Mouse (Mus musculus): ENCODE measurements at regions not wholly inside any gene's neighbourhood (a gene's known extent, or its start where the extent isn't known, plus 50 kb on each side); places are given as distances from the start of the nearest gene placed in this dataset.
A peak's percentile ranks its signal among the peaks of the same experiment; 100 is the strongest.

- Histone ChIP-seq H3ac (ENCODE audit: control insufficient read depth, insufficient read length, low read depth) (no peak overlapping the region), H3K27me3 (ENCODE audit: control insufficient read depth, insufficient read depth, insufficient read length) (no peaks in the 10 kb centered on the region), H3K4me3 (ENCODE audit: insufficient read depth, poor library complexity, severe bottlenecking) (no peak overlapping the region), H3K79me3 (ENCODE audit: low read depth) (no peaks in the 10 kb centered on the region), H3K36me3 (ENCODE audit: control insufficient read depth, insufficient read depth) (no peaks in the 10 kb centered on the region), H3K79me2 (ENCODE audit: control insufficient read depth, insufficient read depth) (no peaks in the 10 kb centered on the region)
- TF ChIP-seq MYOD1 (IDR thresholded peaks at IDR 0.05; ENCODE audit: control insufficient read depth, insufficient read length, low read depth) (no peak), CTCF (IDR thresholded peaks at IDR 0.05; ENCODE audit: control insufficient read depth, insufficient read depth, insufficient read length) (no peak), MAX (IDR thresholded peaks at IDR 0.05) (no peak), CEBPB (IDR thresholded peaks at IDR 0.05; ENCODE audit: low read depth) (no peak), MYOG (IDR thresholded peaks at IDR 0.05; ENCODE audit: control insufficient read depth, extremely low read depth, insufficient read length) (no peak), FOSL1 (IDR thresholded peaks at IDR 0.05; ENCODE audit: insufficient read depth, low read length, poor library complexity, severe bottlenecking) (no peak), USF1 (IDR thresholded peaks at IDR 0.05; ENCODE audit: low read depth) (peak; percentile 22)
Measured at GRCm38 (mm10) chr10:117940441-117941265, 94.8 kb upstream of the Rap1b start.

GRCm38 (mm10) chr10:117941266-117941651 is 95.4 kb upstream of the Rap1b start:
- Histone ChIP-seq H3ac (ENCODE audit: control insufficient read depth, insufficient read length, low read depth) (no peak overlapping the region), H3K36me3 (ENCODE audit: control insufficient read depth, insufficient read depth) (no peaks in the 10 kb centered on the region), H3K27me3 (ENCODE audit: control insufficient read depth, insufficient read depth, insufficient read length) (no peaks in the 10 kb centered on the region), H3K79me3 (ENCODE audit: low read depth) (no peaks in the 10 kb centered on the region), H3K4me3 (ENCODE audit: insufficient read depth, poor library complexity, severe bottlenecking) (no peak overlapping the region), H3K79me2 (ENCODE audit: control insufficient read depth, insufficient read depth) (no peaks in the 10 kb centered on the region)
- TF ChIP-seq CTCF (IDR thresholded peaks at IDR 0.05; ENCODE audit: control insufficient read depth, insufficient read depth, insufficient read length) = no peak
- no peak for TF ChIP-seq MYOG (IDR thresholded peaks at IDR 0.05; ENCODE audit: control insufficient read depth, extremely low read depth, insufficient read length)
- TF ChIP-seq USF1 (IDR thresholded peaks at IDR 0.05; ENCODE audit: low read depth) = no peak
- TF ChIP-seq FOSL1 (IDR thresholded peaks at IDR 0.05; ENCODE audit: insufficient read depth, low read length, poor library complexity, severe bottlenecking) = no peak
- TF ChIP-seq MYOD1 (IDR thresholded peaks at IDR 0.05; ENCODE audit: control insufficient read depth, insufficient read length, low read depth) = no peak
- no peak for TF ChIP-seq CEBPB (IDR thresholded peaks at IDR 0.05; ENCODE audit: low read depth)

GRCm38 (mm10) chr10:117943702-117944307 is 98.0 kb upstream of the Rap1b start:
- Histone ChIP-seq H3K4me3 (ENCODE audit: insufficient read depth, poor library complexity, severe bottlenecking) (no peak overlapping the region), H3K79me2 (ENCODE audit: control insufficient read depth, insufficient read depth) (no peaks in the 10 kb centered on the region), H3K27me3 (ENCODE audit: control insufficient read depth, insufficient read depth, insufficient read length) (no peaks in the 10 kb centered on the region), H3K79me3 (ENCODE audit: low read depth) (no peaks in the 10 kb centered on the region), H3K36me3 (ENCODE audit: control insufficient read depth, insufficient read depth) (no peaks in the 10 kb centered on the region), H3ac (ENCODE audit: control insufficient read depth, insufficient read length, low read depth) (no peak overlapping the region)
- TF ChIP-seq MAX (IDR thresholded peaks at IDR 0.05) = no peak
- no peak for TF ChIP-seq CTCF (IDR thresholded peaks at IDR 0.05; ENCODE audit: control insufficient read depth, insufficient read depth, insufficient read length)
- no peak for TF ChIP-seq MYOD1 (IDR thresholded peaks at IDR 0.05; ENCODE audit: control insufficient read depth, insufficient read length, low read depth)
- TF ChIP-seq CEBPB (IDR thresholded peaks at IDR 0.05; ENCODE audit: low read depth) = no peak
- TF ChIP-seq MYOG (IDR thresholded peaks at IDR 0.05; ENCODE audit: control insufficient read depth, extremely low read depth, insufficient read length) = no peak
- TF ChIP-seq FOSL1 (IDR thresholded peaks at IDR 0.05; ENCODE audit: insufficient read depth, low read length, poor library complexity, severe bottlenecking) = no peak
- no peak for TF ChIP-seq USF1 (IDR thresholded peaks at IDR 0.05; ENCODE audit: low read depth)

- no peak overlapping the region for H3ac ChIP-seq (ENCODE audit: control insufficient read depth, insufficient read length, low read depth)
- no peak overlapping the region for H3K4me3 ChIP-seq (ENCODE audit: insufficient read depth, poor library complexity, severe bottlenecking)
- TF ChIP-seq USF1 (IDR thresholded peaks at IDR 0.05; ENCODE audit: low read depth) (no peak), CEBPB (IDR thresholded peaks at IDR 0.05; ENCODE audit: low read depth) (no peak), MYOD1 (IDR thresholded peaks at IDR 0.05; ENCODE audit: control insufficient read depth, insufficient read length, low read depth) (no peak), MAX (IDR thresholded peaks at IDR 0.05) (no peak), FOSL1 (IDR thresholded peaks at IDR 0.05; ENCODE audit: insufficient read depth, low read length, poor library complexity, severe bottlenecking) (no peak), MYOG (IDR thresholded peaks at IDR 0.05; ENCODE audit: control insufficient read depth, extremely low read depth, insufficient read length) (no peak), CTCF (IDR thresholded peaks at IDR 0.05; ENCODE audit: control insufficient read depth, insufficient read depth, insufficient read length) (no peak)
- no peaks in the 10 kb centered on the region for H3K79me3 ChIP-seq (ENCODE audit: low read depth)
- H3K79me2 ChIP-seq (ENCODE audit: control insufficient read depth, insufficient read depth) = no peaks in the 10 kb centered on the region
- H3K36me3 ChIP-seq (ENCODE audit: control insufficient read depth, insufficient read depth) = no peaks in the 10 kb centered on the region
- no peaks in the 10 kb centered on the region for H3K27me3 ChIP-seq (ENCODE audit: control insufficient read depth, insufficient read depth, insufficient read length)
Measured at GRCm38 (mm10) chr10:117947191-117947590, 101.4 kb upstream of the Rap1b start.

- H3K36me3 ChIP-seq (ENCODE audit: control insufficient read depth, insufficient read depth) = no peaks in the 10 kb centered on the region
- no peaks in the 10 kb centered on the region for H3K79me3 ChIP-seq (ENCODE audit: low read depth)
- TF ChIP-seq FOSL1 (IDR thresholded peaks at IDR 0.05; ENCODE audit: insufficient read depth, low read length, poor library complexity, severe bottlenecking) = no peak
- no peak for TF ChIP-seq CTCF (IDR thresholded peaks at IDR 0.05; ENCODE audit: control insufficient read depth, insufficient read depth, insufficient read length)
- no peak for TF ChIP-seq USF1 (IDR thresholded peaks at IDR 0.05; ENCODE audit: low read depth)
- TF ChIP-seq MYOD1 (IDR thresholded peaks at IDR 0.05; ENCODE audit: control insufficient read depth, insufficient read length, low read depth) = no peak
- no peak for TF ChIP-seq MYOG (IDR thresholded peaks at IDR 0.05; ENCODE audit: control insufficient read depth, extremely low read depth, insufficient read length)
- no peak for TF ChIP-seq MAX (IDR thresholded peaks at IDR 0.05)
- no peak for TF ChIP-seq CEBPB (IDR thresholded peaks at IDR 0.05; ENCODE audit: low read depth)
- no peak overlapping the region for H3ac ChIP-seq (ENCODE audit: control insufficient read depth, insufficient read length, low read depth)
- no peaks in the 10 kb centered on the region for H3K27me3 ChIP-seq (ENCODE audit: control insufficient read depth, insufficient read depth, insufficient read length)
- no peak overlapping the region for H3K4me3 ChIP-seq (ENCODE audit: insufficient read depth, poor library complexity, severe bottlenecking)
- no peaks in the 10 kb centered on the region for H3K79me2 ChIP-seq (ENCODE audit: control insufficient read depth, insufficient read depth)
Measured at GRCm38 (mm10) chr10:117947911-117948310, 102.1 kb upstream of the Rap1b start.

Data from C2C12 (cell line).